Mouse (Mus musculus): Measurements from ENCODE around the gene Sdk1.

GRCm38 (mm10) chr5:142256231-142256630 lies 1014.9 kb downstream of the Sdk1 start:
- TF ChIP-seq CTCF (IDR thresholded peaks at IDR 0.05; ENCODE audit: extremely low read depth, insufficient read length, insufficient replicate concordance, low read depth, low read length) (no peak), POLR2A (IDR thresholded peaks at IDR 0.05; ENCODE audit: low read depth, low read length) (no peak)

Measured in small intestine, adult 2 months (tissue).